Mouse (Mus musculus) fibroblast of lung, adult 2 months (primary cell): ENCODE data around the gene Tex52.
"Not testable (repeated sequence)": the region's sequence is repeated elsewhere in the genome, so short reads cannot be mapped to it uniquely, and the experiment has no call there.

ENCODE experiments used
- DNase-seq: peaks from one replicate; pipeline ENCODE4 v3.0.0-alpha.2; 2011; ENCODE audit warnings: low read depth

Gene Tex52

DNA sequence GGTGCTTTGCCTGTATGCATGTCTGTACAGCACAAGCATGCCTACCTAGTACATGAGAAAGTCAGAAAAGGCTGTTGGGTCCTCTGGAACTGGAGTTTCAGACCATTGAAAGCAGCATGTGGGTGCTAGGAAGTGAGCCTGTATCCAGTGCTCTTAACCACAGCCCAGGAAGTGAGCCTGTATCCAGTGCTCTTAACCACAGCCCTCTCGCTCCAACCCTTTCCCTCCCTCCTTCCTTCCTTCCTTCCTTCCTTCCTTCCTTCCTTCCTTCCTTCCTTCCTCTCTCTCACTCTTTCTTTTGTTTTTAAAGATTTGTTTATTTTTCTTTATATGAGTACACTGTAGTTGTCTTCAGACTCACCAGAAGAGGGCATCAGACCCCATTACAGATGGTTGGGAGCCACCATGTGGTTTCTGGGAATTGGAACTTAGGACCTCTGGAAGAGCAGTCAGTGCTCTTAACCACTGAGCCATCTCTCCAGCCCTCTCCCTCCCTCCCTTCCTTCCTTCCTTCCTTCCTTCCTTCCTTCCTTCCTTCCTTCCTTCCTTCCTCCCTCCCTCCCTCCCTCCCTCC, 5.4 kb downstream of the Tex52 start:
- not testable (repeated sequence) for DNase-seq

DNA sequence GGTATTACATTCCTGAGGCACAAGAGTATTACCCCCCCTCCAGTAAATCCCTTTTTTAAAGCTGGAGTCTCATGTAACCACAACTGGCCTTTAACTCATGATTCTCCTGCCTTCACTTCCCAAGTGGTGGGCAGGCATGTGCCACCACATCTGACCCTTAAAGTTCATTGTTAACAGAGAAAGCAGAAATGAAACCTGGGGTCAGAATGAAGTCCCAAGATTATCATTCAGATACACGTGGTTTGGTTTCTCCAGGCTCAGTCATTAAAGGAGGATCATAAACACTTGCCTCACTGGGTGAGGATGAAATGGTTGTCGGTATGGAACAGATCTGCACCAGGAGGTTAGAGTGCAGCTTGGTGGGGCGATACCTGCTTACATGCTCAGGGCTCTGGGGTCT, 6.0 kb downstream of the Tex52 start:
- no peak for DNase-seq

- DNase-seq = no peak
These were observed 8.5 kb downstream of the Tex52 start for GRCm38 (mm10) chr6:128383752-128384151.

- DNase-seq = no peak
These were observed 9.8 kb downstream of the Tex52 start for GRCm38 (mm10) chr6:128385026-128385425.

DNA sequence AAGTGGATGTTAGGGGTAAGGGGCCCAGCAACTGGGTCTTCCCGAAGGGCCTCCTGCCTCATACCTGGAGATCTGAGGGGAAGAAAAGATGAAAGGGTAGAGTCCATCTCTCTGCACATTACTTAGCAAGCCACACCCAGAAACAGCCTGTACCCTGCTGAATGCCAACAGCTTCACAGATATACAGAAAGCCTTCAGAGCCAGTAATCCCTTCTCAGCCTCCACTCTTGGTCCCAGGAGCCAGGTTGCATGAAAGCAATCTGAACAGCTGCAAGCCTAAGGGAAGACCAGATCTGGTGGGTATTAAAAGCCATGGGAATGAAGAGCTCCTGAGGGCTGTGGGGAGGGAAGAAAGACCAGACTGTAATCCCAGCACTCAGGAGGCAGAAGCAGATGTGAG, 13.9 kb downstream of the Tex52 start:
- no peak for DNase-seq

GRCm38 (mm10) chr6:128390683-128391082, 15.4 kb downstream of the Tex52 start:
- DNase-seq = no peak

DNA sequence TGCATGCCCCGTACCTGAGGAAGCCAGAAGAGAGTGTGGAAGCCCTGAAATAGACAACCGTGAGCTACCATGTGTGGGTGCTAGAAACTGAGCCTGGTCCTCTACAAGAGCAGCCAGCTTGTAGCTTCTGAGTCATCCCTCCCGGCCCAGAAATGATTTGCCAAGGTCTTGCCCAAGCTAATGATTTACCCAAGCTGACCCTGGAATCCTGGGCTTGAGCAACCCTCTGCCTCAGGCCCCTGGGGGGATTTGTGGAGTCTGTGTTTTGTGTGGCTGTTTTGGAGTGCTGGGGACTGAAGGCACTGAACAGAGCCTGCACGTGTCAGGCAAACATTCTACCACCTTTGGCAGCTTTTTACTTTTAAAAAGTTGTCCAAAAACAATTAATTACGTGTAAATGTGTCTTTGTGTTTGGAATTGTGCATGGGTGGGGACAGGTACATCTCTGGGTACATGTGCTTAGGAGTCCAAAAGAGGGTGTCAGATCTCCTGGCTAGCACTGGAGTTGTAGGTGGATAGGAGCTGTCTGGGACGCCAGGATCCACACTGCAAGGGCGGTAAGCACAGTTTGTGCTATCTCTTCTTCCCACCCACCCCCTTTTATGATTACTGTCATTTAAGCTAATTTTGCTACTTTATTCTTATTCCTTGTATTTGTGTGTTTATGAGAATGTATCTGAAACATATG, 22.5 kb downstream of the Tex52 start:
- DNase-seq = no peak

- DNase-seq = no peak
These were observed 23.7 kb downstream of the Tex52 start, which contains the start of gene Nrip2 for GRCm38 (mm10) chr6:128398996-128399395. Gene Nrip2 (plus strand): TSS chr6:128399296.

DNA sequence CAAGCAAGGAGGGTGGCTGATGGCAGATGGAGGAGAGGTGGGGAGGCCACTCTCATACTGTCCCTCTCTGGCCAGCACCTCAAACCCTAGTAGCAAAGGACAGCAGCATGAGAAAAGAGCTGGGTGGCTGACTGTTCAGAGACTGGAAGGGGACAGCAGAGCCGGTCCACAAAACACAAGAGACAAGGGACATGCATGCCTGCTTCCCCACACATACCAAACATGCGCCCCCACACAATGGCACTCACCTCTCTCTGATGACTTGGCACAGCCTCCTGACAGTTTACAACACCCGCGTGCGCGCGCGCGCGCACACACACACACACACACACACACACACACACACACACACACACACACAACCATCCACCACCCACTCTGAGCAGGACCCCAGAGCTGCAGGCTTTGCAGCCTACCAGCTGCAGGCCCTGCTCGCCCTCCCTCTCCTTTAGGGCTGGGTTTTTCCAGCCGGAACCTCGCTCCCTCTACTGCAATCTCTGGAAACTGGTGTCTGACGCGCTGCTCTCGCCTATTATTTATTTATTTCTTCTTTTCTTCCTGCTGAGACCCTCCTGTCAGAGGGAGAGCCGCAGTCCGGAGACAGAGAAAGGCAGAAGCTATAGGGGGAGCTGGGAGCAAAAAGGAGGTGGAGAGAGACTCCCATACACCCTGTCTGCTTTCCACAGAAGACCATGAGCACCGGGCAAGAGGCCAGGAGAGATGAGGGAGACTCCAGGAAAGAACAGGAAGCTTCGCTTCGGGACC, 24.3 kb downstream of the Tex52 start:
- DNase-seq = no peak

- DNase-seq = no peak
These were observed 29.5 kb downstream of the Tex52 start for GRCm38 (mm10) chr6:128404708-128405107.

GRCm38 (mm10) chr6:128408544-128409125, 33.4 kb downstream of the Tex52 start:
- no peak for DNase-seq

DNA sequence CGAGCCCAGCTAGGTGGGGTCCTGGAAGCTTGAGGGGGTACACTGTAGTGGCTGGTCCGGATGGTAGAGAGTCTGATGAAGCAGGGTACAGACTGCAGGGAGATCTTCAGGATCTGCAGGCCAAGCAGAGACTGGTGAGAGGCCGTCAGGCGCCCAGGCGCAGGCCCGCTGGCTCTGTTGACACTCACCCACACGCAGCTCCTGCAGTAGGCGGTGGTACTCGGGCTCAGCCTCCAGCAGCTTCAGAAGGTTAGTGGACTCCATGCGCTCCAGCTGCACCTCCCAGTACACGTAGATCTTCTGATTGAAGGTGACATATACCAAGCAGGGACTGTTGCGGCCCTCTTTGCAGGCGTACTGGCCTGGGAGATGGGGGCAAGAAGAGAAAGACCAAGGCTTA, 35.0 kb downstream of the Tex52 start:
- DNase-seq = no peak

DNA sequence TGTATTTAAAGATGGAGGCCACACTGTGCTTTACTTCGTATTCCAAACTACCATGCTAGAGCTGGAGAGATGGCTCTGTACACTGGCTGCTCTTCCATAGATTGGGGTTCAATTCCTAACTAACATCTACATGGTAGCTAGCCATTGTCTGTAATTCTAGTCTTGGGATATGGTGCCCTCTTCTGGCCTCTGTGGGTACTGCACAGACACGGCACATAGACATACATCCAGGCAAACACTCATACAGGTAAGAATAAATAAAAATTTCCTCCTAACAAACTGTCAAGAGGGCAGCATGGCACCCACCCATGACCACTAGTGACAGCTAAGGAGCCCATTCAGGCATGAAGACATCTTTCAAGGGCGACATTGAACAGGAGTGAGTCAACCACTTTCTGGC, 35.9 kb downstream of the Tex52 start:
- no peak for DNase-seq

DNA sequence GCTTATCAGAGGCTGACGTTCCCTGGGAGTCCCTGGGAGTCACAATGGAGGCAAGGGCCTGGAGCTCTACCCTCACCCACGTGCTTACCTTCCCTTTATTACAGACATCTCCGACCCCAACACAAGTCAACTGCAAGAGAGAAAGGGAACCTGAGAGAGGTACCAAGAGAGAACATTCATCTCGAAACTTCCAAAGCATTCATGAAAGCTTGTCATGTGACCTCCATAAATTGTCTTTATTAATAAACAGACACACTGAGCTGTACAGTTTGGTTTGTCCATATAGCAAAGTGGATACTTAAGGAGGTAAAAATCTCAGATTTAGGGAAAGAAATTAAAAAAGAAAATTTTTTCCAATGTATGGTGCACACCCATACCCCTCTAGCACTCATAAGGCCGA, 40.9 kb downstream of the Tex52 start:
- no peak for DNase-seq

GRCm38 (mm10) chr6:128418076-128418475, 42.8 kb downstream of the Tex52 start:
- DNase-seq = no peak

DNA sequence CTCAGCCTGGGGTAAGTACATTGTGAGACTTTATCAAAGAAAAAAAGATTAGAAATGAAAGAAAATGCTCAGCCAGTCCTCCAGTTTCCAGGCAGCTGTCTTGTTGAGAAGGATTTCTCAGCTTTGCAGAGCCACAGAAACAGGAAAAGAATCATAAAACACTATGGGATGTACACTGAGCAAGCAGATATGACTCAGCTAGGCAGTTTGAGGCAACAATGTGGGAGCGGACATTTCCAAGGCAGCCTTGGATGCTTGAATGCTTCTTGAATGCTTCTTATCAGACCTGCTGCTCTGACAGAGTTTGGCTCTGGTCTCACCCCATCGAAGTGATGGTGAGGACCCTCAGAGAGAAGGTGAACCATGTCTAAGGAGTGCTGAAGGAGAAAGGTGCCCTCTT, 45.8 kb downstream of the Tex52 start:
- no peak for DNase-seq

DNA sequence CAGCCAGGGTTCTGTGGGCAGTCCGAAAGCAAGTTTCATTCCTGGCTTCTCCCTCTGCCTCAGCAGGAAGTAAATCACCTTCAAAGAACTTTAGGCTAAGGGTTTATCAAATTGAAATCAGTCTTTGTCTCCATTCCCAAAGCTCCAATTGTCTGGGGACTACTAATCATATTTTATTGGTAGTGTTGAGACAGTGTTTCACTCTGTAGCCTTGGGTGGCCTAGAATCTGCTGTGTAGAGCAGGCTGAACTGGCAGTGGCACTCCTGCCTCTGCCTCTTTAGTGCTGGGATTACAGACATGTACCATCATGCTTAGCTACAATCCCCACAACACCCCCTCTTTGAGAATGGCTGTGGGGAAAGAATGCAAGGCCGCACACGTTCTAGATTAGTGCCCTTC, 46.2 kb downstream of the Tex52 start:
- DNase-seq = no peak

GRCm38 (mm10) chr6:128423496-128424268, 48.4 kb downstream of the Tex52 start:
- DNase-seq = no peak

DNA sequence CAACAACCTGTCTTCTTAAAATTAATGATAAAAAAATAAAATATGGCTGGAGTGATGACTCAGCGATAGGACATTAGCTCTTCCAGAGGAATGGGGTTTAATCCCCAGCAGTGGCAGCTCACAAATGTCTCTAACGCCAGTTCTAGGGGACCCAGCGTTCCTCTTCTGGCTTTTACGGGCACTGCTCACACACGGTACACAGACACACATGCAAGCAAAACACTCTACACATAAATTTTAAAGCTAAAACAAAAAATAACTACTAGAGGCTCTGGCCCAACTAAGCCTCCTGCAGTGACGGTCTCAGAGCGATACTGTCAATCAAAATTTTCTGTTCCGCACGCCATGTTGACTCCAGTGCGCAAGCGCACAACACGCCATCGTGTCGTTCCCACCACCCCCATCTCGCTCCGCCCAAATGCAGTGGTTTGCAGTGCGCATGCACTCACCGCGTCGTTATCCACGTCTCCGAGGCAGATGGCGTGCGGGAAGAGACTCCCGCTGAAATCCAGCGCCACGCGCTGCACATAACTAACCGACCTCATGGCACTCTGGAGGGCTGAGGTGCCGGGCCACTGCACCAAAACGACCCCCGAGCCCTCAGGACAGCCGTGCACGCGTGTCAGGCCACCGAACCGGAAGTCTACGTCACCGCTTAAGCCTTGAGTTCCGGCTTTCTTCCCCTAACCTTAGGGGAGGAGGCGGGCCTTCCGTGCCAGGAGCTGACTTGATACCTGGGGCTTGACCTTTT, 49.2 kb downstream of the Tex52 start, which contains the start of gene Itfg2:
Gene Itfg2, minus strand, starts transcription at position 663 of the 751 bp plus-strand sequence.
- DNase-seq = peak; percentile 95

DNA sequence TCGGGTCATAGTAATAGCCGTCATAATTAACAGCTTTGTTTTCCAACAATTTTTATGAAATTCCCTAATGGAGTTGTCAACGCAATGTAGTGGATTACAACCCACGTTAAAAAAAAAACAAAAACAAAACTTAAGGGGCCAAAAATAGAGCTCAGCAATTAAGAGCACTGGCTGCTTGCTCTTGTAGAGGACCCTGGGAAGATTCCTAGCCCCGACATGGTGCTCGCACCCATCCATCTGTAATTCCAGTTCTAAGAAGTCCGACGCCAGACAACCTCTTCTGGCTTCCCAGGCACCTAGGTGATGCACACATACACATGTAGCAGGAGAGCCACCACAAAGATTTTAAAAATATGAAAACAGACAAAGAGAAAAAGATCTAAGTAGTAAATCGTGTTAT, 49.8 kb downstream of the Tex52 start:
- DNase-seq = no peak

DNA sequence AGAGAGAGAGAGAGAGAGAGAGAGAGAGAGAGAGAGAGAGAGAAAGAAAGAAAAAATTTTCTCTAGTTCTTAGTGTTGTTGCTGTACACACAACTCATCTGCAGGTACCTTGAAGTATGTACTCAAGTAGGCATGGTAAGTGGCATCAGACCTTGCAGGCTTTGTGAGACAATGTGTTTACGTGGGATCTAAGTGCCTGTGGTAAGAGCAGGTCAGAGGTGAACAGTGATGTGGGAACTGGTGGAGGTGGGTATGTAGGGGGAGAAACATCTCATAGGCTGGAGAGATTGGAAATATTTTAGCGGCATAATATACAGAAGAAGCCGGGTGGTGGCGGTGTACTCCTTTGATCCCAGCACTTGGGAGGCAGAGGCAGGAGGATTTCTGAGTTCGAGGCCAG, 52.3 kb downstream of the Tex52 start:
- DNase-seq = no peak
